Mouse (Mus musculus) liver, postnatal 0 days (tissue): ENCODE data around the gene Rpl10a.

Experiments used
- CTCF ChIP-seq: sonication (generic); IDR thresholded peaks from 2 replicates; pipeline ENCODE4 v1.5.1; 2016; ENCODE audit warnings: antibody characterized with exemption, low read depth
- EP300 ChIP-seq: IDR thresholded peaks from 2 replicates; pipeline ENCODE4 v1.6.1; 2016; ENCODE audit warnings: antibody characterized with exemption, low read depth, mild to moderate bottlenecking

DNA sequence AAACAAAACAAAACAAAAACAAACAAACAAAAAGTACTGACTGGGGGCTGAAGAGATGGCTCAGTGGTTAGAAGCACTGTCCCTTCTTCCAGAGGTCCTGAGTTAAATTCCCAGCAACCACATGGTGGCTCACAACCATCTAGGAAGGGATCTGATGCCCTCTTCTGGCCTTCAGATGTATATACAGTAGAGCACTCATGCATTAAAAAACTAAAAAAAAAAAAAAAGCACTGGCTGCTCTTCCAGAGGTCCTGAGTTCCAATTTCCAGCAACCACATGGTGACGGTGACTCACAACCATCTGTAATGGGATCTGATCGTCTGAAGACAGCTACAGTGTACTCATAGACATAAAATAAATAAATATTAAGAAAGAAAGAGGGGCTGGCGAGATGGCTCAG is 17.4 kb upstream of the Rpl10a start:
- TF ChIP-seq EP300 = no peak
- TF ChIP-seq CTCF = peak; percentile 22; the same call in 1 of the 2 replicates
